Mouse (Mus musculus) erythroid progenitor cell, adult 5-6 weeks (primary cell): ENCODE results near the gene Sdccag8. TPM values are rescaled to one million over a fixed set of nuclear protein-coding genes. Genes with fewer than 3 reads are reported as not detected.

Experiments
- ATAC-seq: replicated peaks from 2 replicates; pipeline ENCODE4 v1.8.0; 2016; ENCODE audit warnings: moderate number of reproducible peaks, mild to moderate bottlenecking, moderate TSS enrichment, inconsistent platforms; ENCODE audit not compliant: poor library complexity, low FRiP score, severe bottlenecking
- total RNA-seq, 2 experiments: library from RNA; stranded (forward) in 1 of 2; stranded (reverse) in 1 of 2; fragments of 150-400 nt in 1 of 2; fragments of 186-747, 209-891 nt in 1 of 2; gene quantifications; 2 replicates each; pipeline versions ENCODE4 v1.2.3 to v1.2.4; 2015 to 2017; ENCODE audit warnings: low replicate concordance in 2 of 2

Sdccag8 gene
- total RNA-seq, 2 experiments from 2014 or later: 8.8 to 19.1 TPM

- no peak for ATAC-seq
Measured at GRCm38 (mm10) chr1:176971479-176971797, 157.0 kb downstream of the Sdccag8 start.

- ATAC-seq: no peak
Measured at GRCm38 (mm10) chr1:176973356-176974088, 159.1 kb downstream of the Sdccag8 start.

- ATAC-seq: no peak
Measured at GRCm38 (mm10) chr1:176979235-176979634, 164.8 kb downstream of the Sdccag8 start.

GRCm38 (mm10) chr1:176980140-176980539 lies 165.7 kb downstream of the Sdccag8 start:
- no peak for ATAC-seq

GRCm38 (mm10) chr1:176980801-176981400 lies 166.4 kb downstream of the Sdccag8 start:
- ATAC-seq: no peak

- no peak for ATAC-seq
Measured at GRCm38 (mm10) chr1:176981511-176981910, 167.1 kb downstream of the Sdccag8 start.

- ATAC-seq: no peak
Measured at GRCm38 (mm10) chr1:176982671-176983070, 168.2 kb downstream of the Sdccag8 start.

- ATAC-seq: no peak
Measured at GRCm38 (mm10) chr1:176985691-176986090, 171.2 kb downstream of the Sdccag8 start.

- ATAC-seq: no peak
Measured at GRCm38 (mm10) chr1:176986275-176986674, 171.8 kb downstream of the Sdccag8 start.

GRCm38 (mm10) chr1:176986990-176987740 lies 172.7 kb downstream of the Sdccag8 start:
- no peak for ATAC-seq

GRCm38 (mm10) chr1:176991473-176991872 lies 177.0 kb downstream of the Sdccag8 start:
- ATAC-seq: no peak

GRCm38 (mm10) chr1:176992517-176992916 lies 178.1 kb downstream of the Sdccag8 start:
- no peak for ATAC-seq

GRCm38 (mm10) chr1:176993141-176994010 lies 178.9 kb downstream of the Sdccag8 start:
- 0 out of 2 replicates have a peak, but pooled peaks have one; percentile 47 for ATAC-seq

- no peak for ATAC-seq
Measured at GRCm38 (mm10) chr1:176994087-176994486, 179.6 kb downstream of the Sdccag8 start.

- ATAC-seq: no peak
Measured at GRCm38 (mm10) chr1:176994707-176995418, 180.4 kb downstream of the Sdccag8 start.

- no peak for ATAC-seq
Measured at GRCm38 (mm10) chr1:176995419-176995775, 180.9 kb downstream of the Sdccag8 start.

- ATAC-seq: no peak
Measured at GRCm38 (mm10) chr1:176996166-176996565, 181.7 kb downstream of the Sdccag8 start.

- ATAC-seq: no peak
Measured at GRCm38 (mm10) chr1:176996630-176997201, 182.3 kb downstream of the Sdccag8 start.

GRCm38 (mm10) chr1:176997254-176997653 lies 182.8 kb downstream of the Sdccag8 start:
- ATAC-seq: no peak
